Mouse (Mus musculus) common myeloid progenitor, adult 5-6 weeks (primary cell): Measurements from ENCODE around the gene Orc4. TPM values are rescaled to one million over a fixed set of nuclear protein-coding genes. Genes with fewer than 3 reads are reported as not detected.
A peak's percentile ranks its signal among the peaks of the same experiment; 100 is the strongest.
"Not testable (repeated sequence)": the region's sequence is repeated elsewhere in the genome, so short reads cannot be mapped to it uniquely, and the experiment has no call there.

Source experiments
- ATAC-seq: replicated peaks from 2 replicates; pipeline ENCODE4 v1.8.0; 2016; ENCODE audit warnings: low read depth, mild to moderate bottlenecking, moderate TSS enrichment, inconsistent platforms; ENCODE audit not compliant: poor library complexity, severe bottlenecking
- total RNA-seq: library from RNA; stranded (forward); fragments of 200-1000, 187-1606 nt; gene quantifications from 2 replicates; pipeline ENCODE4 v1.2.3, GENCODE M21; 2017

Gene Orc4
- total RNA-seq = 203 and 226 TPM in 2 replicates

DNA sequence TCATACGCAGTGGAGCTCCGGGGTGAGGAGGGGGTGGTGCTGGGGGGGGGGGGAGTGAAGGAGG, at the start of gene Orc4:
Gene Orc4, minus strand, starts transcription at position 26 of the 64 bp plus-strand sequence.
- ATAC-seq = no peak

DNA sequence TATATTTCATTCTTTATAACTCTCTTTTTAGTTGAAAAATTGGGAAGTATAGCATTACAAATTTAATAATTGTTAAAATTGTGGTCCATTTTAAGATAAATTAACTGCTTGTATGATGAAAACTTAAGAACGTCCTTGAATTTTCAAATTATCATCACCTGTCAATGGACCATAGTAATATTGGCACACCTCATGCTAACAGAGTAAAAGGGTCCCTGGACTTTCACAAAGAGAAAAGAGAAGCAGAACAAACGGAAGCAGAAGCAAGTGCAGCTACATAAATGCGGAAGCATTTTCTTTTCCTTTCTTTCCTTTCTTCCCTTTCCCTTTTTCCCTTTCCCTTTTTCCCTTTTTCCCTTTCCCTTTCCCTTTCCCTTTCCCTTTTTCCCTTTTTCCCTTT, 40.2 kb upstream of the Orc4 start:
- ATAC-seq = no peak

DNA sequence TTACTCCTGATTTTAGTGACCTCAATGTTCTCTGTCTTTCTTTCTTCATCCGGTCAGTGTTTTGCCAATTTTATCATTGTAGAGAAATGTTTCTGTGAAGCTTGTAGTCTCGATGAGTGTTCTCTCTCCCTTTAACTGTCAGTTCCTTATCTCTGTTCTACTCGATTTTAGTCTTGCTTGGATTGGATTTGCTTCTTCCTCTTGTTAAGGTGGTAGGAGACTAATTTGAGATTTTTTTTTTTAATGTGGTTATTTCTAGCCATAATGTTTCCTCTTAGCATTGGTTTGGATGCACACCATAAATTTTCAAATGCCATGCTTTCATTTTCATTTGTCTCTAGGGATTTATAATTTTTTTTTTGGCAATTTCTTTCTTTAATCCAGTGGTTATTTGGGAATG, 28.8 kb upstream of the Orc4 start:
- ATAC-seq = peak; percentile 50; the same call in 1 of the 2 replicates

DNA sequence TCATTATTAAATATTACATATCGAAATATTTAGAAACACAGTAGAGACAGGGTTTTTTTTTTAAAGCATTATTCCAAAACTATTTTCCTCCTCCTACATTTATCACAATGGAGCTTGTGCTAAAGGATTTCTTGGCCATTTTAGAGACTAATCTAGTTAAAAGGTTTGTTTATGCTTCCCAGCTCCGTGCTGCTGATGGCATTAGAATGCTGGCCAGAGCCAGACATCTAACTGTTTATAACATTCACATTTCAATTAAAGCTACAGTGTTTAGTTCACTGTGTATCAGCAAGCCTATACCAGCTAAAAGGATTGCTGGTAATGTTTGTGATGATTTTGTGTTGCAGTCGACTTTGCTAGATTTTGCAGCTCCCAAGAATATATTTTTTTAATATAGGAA, 6.5 kb upstream of the Orc4 start:
- ATAC-seq = no peak

DNA sequence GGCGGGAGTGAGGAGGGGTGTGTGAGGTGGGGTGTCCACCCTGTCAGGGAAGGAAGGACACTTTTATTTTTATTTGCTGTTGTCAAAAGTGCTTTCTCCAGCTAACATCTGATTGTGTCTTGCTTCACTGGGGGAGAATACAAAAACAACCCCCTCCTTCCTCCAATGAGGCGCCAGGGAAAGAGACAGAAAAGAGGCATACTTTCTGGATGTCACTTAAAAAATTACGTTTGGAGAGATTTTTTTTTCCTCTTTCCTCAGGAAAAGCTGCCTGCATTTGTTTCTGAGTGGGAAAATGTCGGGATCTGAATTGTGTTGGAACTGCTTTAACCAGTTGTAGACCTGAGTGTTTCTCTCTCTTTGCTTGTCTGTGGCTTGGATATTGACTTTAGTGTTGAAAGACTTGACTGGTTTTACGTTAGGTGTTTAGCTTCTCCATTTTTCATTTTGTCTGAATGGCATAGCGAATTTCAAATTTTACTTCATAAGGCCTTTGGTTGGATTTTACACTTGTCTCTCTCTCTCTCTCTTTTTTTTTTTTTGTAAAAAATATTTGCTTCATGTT, 321 bp upstream of the Orc4 start:
- ATAC-seq = no peak

DNA sequence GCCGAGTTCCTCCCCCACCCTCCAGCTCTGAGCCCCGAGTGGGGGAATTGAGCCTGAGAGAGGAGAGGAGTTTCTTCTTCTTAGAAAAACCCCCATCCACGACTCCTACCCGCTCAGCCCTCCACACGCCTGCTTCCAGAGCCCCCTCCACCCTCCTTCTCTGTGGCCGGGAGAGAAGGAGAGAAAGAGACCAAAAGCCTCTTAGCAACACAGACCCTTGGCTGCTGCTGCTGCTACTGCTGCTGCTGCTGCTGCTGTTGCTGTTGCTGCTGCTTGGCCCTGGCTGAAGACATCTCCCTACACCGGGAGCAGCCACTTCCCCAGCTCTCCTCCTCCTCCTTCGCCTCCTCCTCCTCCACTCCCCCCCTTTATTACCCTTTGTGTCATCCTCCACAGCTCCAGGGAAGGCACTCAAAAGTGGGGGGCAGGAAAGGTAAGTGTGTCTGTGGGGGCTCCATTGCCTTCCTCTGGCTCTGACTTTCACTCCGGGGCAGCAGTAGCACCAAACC, 280 bp downstream of the Orc4 start:
- peak; percentile 30 for ATAC-seq

DNA sequence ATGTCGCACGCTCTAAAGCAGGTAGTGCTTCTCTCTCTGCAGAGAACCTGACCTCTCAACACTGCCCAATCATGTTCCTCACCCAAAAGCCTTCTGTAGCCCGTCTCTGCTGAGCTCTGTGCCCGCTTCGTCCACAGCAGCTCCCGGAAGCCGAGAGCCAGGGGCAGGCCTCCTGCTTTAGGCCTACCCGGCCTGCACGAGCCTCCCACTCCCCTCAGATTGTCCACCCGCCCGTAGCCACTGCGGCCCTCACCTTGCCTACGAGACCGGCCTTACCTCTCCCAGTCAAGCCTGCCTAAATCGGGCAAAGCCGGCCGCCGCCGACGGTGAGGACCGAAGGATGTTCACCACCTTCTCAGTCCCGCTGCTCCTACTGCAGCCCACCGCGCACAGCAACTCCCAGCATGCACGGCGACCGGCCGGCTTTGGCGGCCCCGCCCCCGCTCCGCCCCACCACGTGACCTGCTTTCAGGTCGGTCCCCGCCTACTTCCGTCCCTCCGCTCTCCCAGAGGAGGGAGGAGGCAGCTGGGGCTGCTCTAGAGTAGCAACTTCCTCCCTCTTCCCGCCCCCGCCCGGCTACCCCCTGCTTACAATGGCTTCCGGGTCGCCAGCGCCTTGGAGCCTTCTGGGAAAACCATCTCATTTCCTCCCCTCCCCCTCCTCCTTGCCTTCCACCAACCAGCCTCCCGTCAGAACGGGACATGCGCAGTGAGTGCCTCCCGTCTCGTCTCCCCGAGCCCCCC, 1.1 kb downstream of the Orc4 start, which contains the start of gene Mbd5:
Gene Mbd5, plus strand, starts transcription at position 668 of the 744 bp plus-strand sequence.
- ATAC-seq = peak; percentile 94

DNA sequence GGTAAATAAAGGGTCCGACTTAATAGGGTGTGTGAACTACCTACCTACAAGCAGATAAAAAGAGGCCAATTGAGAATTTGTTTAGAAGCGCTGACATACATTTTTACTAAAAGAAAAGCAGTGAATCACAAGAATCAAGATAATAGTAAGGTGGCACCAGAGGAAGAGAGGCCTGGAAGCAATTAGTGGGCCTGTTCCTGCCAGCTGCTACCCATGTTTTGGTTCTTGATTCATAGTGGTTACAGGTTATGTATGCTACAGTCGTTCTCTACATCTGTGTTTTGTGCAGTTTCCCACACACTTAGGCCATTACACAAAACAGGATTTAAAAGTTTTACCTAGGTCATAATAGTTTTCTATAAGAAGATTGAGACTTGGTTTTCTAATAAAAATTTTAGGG, 2.3 kb downstream of the Orc4 start:
- ATAC-seq = no peak

DNA sequence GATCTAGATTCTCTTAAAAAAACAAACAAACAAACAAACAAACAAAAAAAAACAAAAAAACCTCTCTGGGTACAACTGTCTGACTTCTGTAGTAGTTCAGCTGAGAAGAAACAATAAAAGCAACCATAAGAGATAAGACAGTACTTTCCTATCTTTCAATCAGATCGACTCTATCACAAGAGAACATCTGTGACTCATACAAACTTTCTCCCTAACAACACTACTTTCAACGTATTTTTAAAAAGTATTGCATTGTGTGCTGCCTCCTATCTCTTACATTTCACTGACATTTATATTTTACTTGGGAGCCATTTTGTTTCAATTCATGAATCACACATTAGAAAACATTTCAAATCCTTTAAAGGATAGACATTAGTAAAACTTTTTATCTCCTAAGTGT, 15.0 kb downstream of the Orc4 start:
- ATAC-seq = no peak

DNA sequence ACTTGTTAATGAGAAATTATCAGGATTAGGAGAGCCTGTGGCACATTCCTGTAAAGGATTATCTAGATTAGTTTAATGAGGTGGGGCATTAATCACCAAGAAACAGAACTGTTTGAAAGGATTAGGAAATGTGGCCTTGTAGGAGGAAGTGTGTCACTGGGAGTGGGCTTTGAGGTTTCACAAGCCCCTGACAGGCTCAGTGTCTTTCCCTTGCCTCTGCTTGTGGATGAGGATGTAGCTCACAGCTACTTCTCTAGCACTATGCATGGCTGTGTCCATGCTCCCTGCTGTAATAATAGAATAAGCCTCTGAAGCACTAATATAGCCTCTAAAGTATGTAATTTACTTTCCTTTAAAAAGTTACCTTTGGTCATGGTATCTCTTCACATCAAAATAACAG, 34.2 kb downstream of the Orc4 start:
- peak; percentile 72 for ATAC-seq

DNA sequence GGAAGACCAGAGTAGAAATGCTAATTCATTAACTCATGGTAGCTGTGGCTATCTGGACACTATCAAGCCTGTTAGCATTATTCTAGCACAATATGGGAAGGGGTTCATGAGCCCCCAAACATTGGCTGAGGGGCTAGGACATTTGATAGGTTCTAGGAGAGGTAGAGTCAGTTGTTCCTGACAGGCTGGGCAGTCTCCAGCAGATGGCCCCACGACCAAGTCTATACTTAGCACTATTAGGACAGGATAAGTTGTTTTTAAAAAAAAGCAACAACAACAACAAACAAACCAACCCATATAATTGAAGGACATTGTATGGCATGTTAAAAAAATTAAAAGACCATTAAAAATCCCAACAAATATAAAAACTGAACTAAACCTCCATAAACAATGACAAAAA, 35.9 kb downstream of the Orc4 start:
- ATAC-seq = no peak

DNA sequence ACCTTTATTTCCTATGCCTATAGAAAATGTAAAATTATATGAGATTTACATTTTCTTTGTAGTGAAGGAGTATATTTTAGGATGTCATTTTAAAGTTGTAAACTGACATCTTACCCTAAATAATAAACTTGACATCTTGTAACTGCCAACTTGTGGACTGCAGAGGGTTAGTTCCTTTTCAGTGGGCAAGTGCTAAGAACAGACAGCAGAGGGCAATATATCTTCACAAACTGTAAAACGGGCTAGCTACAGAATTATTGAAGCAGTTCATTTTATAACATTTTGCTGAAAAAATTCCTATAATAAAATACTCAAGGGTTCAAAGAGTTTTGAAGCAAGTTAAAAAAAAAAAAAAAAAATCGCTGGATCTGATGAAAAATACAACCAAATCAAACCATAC, 41.2 kb downstream of the Orc4 start:
- peak; percentile 79; the same call in 1 of the 2 replicates for ATAC-seq

DNA sequence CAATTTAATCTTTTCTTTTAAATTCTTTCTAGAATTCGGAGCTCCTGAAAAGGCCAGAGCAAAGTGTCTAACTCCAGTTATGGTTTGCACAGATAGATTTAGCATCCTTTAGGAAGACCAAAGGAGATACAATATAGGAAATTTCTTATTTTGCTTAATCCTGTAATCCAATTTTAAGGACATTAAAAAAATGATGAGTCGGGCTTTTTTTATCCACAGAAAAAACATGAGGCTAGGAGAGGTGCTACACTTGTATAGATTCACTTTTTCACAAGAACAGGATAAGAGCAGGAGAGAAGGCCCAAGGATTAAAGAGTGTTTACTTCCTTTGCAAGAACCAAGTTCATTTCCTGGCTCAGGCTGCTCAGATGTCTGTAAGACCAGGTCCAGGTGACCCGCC, 54.9 kb downstream of the Orc4 start:
- ATAC-seq = no peak

DNA sequence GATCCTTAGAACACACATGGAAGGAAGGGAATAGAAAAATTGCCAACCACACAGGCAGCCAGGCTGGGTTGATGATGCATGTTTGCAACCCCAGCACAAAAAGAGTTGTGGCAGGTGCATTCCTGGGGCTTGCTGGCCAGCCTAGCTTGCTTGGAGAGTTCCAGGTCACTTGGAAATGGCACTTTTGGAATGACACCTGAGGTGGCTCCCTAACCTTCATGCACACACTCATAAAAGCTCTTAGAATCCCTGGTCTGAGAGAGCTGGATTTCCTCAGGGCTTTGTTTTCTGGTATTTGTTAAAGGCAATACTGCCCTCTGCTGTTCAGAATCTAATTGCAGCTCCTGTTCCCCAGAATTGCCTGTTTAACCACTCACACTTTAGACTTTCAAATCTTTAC, 64.1 kb downstream of the Orc4 start:
- peak; percentile 68 for ATAC-seq

DNA sequence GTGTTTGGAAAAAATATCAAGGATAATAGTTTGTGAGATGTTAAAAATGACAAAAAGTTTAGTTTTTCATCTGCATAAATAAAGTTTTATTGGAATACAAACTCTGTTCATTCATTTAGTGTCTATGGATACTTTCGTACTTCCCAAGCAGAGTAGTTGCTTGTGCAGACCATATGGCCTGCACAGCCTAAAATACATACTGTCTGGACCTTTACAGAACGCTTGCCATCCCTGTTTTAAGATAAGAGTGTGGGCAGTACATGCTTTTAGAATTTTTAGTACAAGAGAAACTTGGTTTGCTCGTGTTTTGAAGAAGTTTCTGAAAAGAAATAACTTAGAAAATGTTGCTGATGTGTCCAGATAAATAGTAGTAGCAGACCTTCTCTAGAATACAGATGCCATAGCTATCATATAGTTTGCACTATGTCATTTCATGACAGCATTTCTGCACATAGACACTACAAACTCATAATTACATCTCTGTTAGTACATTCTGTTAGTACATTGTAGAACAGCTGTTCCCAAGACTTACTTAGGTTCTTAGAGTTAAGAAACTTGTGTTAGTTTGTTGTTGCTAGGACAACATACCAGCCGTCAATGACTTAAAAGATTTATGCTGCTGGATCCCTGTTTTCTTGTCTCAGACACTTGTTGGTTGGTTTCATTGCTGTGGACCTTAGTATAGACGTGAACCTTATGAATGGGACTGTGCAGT, 81.7 kb downstream of the Orc4 start:
- ATAC-seq = no peak

DNA sequence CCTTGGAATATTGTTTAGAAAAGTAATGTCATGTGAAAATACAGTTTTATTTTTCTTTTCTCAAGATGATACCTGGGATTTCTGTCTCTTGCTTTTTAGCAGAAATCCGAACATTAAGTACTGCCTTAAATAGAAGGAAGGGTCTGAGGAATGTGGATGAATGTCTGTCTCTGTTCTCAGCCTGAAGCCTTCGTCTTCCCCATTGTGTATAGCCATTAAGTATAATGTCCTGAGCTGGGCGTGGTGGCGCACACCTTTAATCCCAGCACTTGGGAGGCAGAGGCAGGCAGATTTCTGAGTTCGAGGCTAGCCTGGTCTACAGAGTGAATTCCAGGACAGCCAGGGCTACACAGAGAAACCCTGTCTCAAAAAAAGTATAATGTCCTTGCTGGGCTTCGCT, 84.5 kb downstream of the Orc4 start:
- not testable (repeated sequence) for ATAC-seq

Other genes with a start within 250 kb of the Orc4 start
- gene Acvr2a, start 136.2 kb downstream of the Orc4 start, total RNA-seq = 2.5 and 4.8 TPM in 2 replicates
- 24.5 and 28.1 TPM in 2 replicates for gene Mbd5, start 769 bp downstream of the Orc4 start, total RNA-seq